Mouse (Mus musculus) adrenal gland, adult 8-10 months (tissue): ENCODE measurements at regions not wholly inside any gene's neighbourhood (a gene's known extent, or its start where the extent isn't known, plus 50 kb on each side); places are given as distances from the start of the nearest gene placed in this dataset.

Experiments
- DNase-seq: peaks from one replicate; pipeline ENCODE4 v3.0.0; 2022

DNA sequence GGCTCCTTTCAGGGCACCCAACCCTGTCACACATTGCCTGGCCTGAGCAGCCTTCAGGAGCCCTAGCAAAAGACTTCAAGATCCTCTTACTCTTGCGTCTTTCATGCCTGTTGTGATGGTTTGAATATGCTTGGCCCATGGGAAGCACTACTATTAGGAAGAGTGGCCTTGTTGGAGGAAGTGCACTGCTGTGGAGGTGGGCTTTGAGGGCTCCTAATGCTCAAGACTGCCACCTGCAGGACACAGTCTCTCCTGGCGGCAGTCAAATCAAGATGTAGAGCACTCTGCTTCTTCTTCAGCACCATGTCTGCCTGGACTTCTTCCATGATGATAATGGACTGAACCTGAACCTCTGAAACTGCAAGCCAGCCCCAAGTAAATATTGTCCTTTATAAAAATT is 73.0 kb downstream of the Tsen15 start:
- DNase-seq, result no peak

DNA sequence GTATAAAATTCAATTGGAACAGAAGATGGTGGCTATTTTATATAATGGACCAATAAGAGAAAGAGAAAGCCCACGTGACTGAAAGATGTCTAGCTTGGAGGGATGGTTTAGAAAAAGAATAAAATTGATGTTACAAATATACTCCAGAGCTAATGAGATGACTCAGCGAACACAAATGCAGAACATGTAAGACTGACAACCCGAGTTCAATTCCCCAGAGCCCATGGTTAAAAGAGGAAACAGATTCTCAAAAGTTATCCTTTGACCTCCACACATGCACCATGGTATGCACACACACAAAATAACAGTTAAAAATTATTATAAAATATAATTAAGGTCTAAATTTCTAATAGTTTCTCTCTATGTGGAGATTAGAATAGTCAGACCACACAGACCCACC is 81.0 kb downstream of the Tsen15 start:
- no peak for DNase-seq

DNA sequence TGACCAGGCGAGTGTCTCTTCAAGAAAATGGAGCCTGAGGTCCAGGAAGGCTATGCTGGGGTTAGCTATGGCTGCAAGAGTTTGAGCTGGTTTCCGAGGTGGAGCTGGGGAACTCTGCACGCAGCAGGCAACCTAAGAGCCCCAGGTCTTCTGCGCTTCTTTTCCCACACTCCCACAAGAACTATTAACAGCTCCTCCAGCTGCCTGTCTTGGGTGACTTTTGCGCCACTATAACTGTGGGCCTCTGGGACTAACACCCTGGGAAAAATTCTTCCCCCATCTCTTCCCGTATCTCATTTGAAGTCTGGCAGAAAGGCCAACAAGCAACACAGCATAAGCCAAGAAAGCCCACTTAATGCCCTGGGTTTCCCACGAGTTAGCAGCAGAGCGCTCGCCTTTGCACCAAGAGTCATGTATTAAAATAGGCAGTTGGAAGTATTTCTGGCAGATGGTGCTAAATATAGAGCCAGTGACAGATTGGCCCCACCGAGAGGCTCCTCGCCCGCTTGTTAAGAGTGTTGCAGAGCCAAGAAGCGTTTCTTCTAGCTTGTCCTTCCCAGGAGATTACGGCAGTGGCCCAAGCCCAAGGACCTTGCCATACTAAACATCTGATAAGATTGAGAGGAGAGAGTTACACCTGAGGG is 81.9 kb downstream of the Tsen15 start:
- DNase-seq, result no peak

DNA sequence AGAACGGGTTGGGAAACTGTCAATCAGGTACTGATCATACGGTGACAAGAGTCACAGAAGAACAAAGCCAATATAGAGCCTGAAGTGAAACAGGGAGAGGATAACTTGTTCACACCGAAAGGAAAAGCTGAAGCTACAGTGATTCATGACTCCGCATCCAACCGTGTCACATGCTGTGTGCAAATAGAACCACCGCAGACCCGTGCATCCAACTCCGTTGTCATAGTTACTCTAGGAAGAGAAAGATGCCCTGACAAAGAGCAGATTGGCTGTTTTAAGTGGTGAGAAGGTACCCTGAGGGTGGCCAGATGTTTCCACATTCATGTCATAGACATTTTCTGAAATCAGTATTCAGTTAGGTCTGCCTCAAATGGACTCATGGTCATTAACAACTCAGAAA is 85.1 kb downstream of the Tsen15 start:
- DNase-seq, result no peak

DNA sequence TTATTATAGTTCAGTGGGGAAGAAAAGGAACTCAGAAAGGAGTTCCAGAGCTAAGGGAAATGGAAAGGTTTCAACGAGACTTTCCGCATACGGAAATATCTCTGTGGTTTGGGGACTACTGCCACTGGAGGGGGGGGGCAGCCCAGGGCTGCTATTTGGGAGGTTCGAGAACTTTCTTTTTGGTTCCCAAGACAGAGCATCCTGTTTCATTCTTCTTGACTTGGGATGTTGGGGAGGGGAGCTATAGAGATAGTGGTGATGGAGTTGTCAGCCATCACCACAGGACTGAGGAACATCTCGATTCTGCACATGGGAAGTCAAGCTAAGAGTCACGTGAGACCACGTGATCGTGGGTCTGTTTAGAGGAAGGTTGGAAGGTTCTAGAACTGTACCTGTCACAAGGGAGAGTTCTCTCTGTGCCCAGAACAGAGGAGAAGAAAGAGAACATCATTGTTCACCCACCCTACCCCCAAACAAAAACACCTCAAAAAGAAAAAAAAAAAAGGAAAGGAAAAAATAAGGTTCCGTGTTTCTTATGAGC is 94.2 kb downstream of the Tsen15 start:
- DNase-seq, result no peak

DNA sequence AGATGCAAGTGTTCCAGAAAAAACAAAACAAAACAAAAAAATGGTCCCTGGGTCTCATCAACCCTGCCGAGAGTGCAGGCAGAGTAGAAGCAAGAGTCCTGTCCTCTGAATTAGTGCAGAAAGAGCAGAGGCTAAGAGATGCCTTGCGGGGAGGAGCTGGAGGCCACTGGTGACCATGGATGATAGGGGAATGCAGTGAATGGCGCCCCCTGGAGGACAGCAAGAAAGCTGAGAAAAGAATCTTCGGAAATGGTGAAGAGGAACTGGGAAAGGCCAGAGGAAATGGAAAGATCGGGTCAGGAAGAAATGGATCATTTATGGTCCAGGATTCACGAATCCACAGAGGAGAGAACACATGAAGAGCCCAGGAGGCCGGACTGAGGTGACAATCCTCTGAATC is 95.7 kb downstream of the Tsen15 start:
- DNase-seq, result peak; percentile 68

DNA sequence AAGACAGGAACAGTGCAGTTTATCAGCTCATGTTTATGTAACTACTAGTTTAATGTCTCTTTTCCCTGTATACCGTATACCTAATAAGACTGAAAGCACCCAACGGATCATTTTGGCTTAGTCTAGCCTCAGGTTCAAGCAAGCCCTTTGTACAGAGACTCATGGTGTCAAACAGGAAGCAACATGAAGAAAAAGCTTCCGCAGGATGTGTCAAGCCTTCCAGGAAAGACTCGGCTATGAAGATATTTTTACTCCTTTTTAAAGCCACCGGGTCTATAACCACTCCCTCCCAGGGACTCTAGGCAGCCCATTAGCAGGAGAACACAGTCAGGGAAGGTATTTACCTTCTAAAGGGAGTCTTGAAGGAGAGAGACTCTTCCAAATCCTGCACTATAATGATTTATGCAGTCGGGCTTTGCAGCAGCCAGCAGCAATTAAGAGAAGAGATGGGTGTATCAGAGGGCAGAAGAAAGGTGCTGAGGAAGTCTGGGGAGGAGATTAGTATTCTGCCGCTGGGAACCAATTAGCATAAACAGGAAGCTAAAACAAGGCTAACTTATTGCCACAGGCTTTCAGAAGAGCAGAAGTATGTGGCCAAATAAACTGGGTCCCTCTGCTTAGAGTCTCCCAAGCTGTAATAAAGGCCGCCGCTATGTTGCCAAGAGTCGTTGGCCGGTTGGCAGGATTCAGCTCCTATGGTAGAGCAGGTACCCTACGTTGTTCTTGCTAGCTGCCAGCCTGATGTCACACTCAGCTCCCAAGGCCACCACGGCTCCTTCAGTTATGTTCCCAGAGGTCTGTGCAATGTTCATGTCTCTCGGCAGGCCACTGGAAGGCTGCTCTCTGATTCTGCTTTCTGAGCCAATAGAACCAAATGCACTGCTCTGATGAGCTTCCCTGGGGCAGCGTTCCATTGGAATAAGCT is 98.7 kb downstream of the Tsen15 start:
- no peak for DNase-seq

DNA sequence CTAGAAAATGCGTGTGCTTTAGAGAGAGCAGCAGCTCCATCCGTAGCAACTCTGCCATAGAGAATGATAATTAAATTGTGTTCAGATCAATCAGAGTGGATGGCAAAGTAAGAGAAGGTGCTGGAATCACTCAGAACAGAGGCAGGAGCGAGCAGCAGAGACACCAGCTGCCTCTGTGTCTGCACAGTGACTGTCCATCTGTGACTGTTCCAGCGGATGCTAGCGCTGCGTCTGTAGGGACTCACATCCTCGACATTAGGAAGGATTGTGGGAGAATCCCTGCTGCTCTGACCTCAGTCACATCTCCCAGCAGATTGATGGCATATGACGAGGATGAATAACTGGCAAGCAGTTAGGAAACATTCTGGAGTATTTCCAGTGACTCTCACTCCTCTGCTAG is 99.8 kb downstream of the Tsen15 start:
- DNase-seq, result no peak

DNA sequence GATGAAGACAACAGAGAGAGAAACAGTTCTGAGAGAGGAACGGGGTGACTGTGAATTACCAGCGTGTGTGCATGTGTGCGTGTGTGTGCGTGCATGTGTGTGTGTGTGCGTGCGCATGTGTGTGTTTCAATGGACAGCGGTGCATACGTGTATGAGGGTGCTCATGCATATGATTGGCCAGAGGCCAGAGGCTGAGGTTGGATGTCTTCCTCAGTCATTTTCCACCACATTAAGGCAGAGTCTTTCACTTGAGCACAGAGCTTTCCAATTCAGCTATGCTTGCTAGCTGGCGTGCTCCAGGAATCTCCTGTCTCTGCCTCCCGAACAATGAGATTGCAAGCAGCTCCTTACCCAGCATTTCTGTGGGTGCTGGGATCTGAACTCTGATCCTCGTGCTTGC is 104.4 kb downstream of the Tsen15 start:
- DNase-seq, result no peak

DNA sequence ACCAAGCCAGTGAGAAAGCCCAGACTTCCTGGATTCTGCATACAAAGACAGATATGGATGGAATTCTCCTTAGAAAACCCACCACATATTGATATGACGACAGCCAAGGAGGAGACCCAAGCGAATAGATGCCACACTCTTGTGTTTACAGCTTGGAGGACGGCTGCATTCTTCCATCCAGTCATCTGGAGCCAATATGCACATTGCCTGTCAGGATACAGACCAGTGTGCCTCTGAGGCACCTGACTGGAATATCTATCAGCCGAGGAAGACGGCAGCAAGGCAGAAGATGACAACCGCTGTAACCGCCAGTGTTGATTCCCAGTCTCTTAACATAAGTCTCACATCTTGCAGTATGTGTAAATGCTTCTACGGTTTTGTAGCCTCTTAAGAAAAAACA is 105.3 kb downstream of the Tsen15 start:
- no peak for DNase-seq

DNA sequence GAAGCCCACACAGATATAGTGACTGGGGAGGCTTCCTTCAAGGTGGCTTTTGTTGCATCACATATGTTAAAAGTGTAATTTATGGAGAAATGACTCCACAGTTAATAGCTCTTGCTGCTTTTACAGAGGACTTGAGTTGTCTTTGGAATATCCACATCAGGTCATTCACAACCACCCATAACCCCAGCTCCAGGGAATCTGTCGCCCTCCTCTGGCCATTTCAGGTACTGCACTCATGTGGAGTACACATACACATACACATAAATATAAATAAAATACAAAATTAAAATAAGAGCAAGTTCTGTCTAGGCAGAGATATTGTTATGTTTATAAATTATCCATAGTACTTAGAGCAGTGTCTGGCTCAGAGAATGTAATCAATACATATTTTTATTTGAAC is 106.5 kb downstream of the Tsen15 start:
- DNase-seq, result no peak

DNA sequence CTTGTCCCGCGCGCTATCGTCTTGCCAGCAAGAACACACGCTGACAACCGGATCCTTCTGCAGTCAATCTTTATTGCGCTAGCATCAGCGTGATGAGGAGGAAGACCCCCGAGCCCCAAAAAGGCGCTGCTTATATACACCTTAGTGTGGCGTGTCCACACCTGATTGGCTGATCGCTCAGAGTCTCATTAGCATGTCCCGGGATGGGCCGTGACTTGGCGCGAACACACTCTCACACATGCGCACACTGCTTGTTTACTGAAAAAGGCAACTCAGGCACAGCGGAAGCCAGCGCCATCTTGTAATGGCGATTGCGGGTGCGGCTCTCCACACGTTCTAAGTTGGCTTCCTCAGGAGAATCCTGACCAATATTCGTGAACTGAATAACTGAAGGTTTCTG is 111.5 kb downstream of the Tsen15 start:
- DNase-seq, result no peak

DNA sequence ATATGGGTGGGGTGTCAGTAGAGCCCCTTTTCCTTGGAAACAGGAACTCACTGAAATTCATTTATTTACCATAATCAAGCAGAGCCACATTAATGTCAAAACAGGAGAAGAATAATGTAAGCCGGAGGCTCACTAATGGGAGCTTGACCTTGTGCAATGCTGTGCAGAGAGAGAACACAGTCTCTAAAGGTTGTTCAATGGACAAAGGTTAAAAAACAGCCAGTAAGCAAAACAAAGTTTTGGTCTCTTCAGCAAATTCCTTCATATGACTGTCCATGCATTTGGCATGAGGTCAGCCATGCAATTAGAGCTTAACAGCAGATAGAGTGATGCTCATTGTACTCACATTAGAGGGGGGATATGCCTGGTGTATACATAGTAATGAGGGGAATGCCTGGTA is 113.1 kb downstream of the Tsen15 start:
- DNase-seq, result no peak

DNA sequence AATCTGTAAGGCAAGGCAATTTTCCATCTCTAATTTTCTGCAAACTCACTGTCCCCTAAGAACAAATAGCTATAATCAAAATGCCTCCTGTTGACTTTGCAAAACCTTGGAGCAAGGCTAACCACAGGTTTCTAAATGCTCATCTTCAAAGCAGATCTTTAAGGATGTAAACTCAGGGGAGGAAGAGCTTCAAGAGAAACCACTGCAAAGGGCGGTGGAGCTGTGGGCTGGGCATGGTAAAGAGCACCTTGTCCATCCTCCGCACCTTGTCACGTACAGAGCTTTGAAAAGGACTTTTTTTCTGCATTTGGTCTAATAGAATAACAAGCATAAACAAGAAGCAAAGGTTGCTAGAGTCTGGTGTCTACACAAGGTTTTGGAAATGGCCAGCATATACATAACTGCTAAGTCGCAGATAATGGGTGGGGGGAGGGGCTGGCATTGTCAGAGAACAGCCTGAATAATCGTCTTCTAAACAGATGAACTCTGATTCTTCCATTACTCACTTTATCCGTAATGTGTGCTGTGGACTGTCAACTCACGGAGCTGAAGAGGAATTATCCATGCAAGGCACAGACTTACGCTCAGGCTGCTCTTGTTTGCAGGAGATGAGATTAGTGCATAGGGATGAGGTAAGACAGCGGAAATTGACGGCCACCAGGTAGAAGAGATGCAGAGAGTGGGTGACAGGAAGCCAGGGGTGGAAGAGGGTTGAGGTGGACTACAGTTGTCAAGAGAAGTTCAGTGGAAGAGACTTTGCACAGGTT is 116.4 kb downstream of the Tsen15 start:
- DNase-seq, result no peak

DNA sequence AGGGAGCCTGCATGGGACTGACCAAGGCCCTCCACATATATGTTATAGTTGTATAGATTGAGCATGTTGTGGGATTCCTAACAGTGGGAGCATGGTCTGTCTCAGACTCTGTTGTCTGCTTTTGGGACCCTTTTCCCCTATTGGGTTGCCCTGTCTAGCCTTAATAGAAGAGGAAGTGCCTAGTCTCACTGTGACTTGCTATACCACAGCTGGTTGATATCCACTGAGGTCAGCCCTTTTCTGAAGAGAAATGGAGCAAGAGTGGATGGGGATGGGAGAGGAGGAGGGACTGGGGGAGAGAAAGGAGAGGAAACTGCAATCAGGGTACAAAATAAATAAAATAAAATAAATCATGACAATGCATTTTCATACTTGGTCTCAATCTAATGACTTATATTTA is 120.1 kb downstream of the Tsen15 start:
- DNase-seq, result no peak

DNA sequence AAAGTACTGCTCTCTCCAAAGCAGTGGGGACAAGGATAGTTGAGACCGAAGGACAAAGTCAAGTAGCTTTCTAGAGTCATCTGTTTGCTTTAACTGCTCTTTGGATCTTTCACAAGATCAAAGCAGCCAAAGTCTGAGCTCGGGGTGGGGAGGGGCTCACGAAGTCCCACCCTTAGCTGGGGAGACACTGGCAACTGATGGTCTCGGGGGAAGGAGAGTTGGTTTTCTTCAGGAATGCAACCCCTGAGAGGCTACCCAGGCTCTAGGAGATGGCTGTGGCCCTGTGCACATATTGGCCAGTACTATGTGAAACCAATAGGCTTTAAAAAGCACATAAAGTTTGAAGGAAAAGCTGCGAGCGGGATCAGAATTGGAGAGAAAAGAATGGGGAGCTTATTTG is 121.5 kb downstream of the Tsen15 start:
- no peak for DNase-seq

DNA sequence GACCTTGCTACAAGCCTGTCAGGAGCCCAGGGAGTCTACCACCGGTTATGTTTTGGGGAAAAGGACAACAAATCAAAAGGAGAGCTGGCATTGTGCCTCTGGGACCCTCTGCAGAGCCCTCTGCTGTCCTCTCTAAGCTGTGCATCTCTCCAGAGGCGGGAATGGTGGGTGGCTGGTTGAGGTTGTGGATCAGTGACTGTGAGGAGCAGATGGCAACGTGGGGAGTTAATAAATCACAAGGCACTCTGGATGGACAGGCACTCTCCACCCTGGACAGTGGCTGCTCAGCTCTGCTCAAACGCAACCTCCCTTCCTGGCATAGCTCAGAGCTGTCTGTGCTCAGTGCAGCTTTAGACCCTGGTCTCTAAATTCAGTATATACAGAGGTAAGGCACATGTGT is 125.0 kb downstream of the Tsen15 start:
- no peak for DNase-seq

DNA sequence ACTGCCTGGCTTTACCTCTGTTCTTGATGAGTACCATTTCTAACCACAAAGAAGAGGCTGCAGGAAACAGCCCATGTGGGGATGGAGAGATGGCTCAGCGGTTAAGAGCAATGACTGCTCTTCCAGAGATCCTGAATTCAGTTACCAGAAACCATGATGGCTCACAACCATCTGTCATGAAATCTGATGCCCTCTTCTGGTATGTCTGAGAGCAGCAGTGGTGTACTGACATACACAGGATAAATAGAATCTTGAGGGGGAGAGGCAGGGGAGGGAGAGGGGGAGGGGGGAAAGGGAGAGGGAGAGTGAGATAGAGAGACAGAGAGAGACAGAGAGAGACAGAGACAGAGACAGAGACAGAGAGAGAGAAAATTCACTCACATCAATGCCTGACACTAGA is 125.5 kb downstream of the Tsen15 start:
- DNase-seq, result no peak

DNA sequence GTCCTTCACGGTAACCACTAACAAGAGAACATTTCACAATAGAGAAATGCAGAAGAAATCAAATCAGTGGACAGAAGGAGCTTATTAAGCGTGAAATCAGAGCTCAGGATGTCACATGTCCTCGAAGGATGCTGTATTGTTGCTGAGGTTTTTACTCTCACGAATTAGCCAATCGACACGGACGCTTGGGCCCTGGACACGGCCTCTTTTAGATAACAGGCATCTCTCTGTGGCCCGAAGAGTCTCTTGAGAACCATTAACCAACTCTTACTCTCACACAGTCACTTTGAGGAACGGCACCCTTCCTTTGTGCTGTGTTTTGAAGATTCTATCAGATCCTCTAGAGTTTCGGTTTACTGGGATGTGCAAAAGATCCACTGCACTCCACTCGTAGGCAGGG is 128.2 kb downstream of the Tsen15 start:
- DNase-seq, result no peak

DNA sequence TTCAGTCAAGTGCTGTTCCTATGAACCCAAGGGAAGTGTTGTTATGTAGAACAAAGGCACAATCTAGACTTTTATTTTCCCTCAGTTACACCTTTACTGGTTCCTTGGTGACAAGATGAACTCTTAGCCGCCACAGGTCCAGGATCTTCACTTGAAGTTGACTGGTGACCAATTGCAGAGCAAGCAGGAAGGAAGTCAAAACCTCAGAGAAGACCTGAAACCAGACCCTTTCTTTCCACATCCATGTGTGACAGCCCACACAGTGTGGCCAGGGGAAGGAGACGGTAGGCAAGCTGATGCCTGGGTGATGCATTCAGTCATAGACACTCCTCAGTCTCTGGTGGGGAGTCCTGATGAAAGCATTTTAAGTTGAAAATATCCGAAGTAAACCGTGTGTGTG is 132.6 kb downstream of the Tsen15 start:
- DNase-seq, result no peak

DNA sequence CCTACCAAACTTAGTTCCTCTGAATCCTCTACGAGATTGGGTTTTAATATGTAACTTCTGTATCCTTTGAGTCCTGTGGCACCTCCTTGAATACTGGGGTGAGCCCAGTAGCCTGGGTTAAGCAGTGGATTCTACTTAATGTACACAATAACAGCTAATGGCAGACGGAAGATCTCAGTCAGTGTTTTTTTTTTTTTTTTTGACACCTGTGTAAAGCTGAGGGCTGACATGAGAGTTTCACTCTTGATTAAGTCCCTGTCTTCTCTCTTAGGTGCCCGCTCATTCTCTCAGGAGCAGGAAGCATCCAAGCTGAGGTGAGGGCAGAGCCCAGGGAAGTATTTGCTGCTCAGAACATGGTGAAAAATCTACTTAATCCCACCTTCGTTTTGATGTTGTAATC is 133.0 kb downstream of the Tsen15 start:
- no peak for DNase-seq

DNA sequence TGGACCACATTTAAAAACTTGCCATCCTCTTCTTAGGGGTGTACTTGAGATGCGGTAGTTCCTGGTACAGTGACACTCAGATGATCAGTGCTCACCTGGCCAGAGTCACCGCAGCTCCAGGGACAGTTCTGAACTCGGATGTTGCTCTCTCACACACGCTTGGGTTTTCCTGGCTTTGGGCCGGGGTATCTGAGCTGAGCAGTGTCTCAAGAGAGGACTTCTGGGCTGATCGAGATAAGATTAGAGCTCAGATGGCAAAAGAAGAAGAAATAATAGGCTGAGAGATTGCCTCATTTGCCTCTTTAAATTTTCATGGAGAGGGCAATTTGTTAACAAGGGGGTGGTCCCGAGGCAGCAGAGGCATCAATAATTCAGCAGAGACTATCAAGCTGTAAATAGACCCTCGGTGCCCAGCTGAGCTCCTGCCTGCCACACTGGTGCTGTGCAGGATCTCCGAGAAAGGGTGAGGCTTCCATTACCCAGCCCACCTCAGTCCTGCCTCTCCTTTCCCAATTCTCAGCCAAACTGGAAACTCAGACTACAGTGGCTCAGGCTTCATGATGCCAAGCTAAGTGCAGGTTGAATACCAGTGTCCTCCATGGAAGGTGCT is 133.7 kb downstream of the Tsen15 start:
- no peak for DNase-seq

DNA sequence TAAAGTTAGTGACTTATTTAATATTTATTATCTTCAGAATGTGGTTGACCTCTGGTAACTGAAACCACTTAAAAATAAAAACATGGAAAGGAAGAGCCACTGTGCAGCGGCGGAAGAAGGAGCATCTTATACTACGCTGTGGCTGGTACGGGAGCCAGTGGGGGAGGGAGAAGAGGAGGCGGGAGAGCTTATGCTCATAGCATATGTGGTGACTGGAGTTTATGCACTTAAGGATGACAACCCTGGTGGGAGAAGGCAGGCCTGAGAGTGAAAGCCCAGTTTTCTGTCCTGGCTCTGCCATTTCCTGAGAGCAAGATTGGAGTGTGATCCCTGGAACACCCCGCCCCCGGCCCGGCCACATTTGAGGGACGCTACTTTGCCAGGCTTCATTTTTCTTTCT is 145.5 kb downstream of the Tsen15 start:
- no peak for DNase-seq
